Mouse (Mus musculus) liver, adult 2 months (tissue): Measurements from ENCODE around the gene Ets2.

Experiments used
- CTCF ChIP-seq: fragments of 200-500 bp; IDR thresholded peaks from 2 replicates; pipeline ENCODE4 v1.5.1; 2011; ENCODE audit warnings: low read depth, low read length, control low read depth
- POLR2A ChIP-seq: fragments of 200-500 bp; IDR thresholded peaks from 2 replicates; pipeline ENCODE4 v1.6.1; 2011; ENCODE audit warnings: low read length, control low read depth; ENCODE audit not compliant: insufficient read depth; ENCODE audit errors: extremely low read depth

DNA sequence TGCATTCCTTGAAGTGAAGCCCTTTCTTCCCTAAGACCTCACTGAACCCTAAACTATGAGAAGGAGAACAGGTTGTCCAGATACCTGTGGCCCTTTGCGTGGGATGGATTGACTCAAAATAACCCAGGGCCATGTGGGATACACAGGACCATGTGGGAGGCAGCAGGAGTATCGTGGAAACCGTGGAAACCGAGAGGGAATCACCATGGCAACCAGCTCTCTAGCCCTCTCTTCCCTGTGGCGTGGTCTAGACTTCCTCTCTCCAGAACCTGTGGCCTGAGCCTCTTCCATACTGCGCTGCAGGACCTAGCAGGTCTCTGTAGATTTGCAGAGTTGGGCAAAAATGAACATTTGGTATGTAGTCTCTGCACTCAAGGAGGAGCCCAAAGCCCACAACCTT, 37.6 kb downstream of the Ets2 start:
- TF ChIP-seq CTCF (no peak), POLR2A (no peak)
